Mouse (Mus musculus) stomach, embryonic 14.5 days (tissue): Measurements from ENCODE around the gene Wdr20. TPM values are rescaled to one million over a fixed set of nuclear protein-coding genes. Genes with fewer than 3 reads are reported as not detected.
"Not testable (repeated sequence)": the region's sequence is repeated elsewhere in the genome, so short reads cannot be mapped to it uniquely, and the experiment has no call there.

Source experiments
- ATAC-seq: fragments of 200-750 bp; cut with Nextera tagmentation; 2 replicates; pipeline ENCODE4 v1.8.0; 2017; ENCODE audit warnings: low read depth, moderate TSS enrichment; ENCODE audit not compliant: insufficient number of reproducible peaks, insufficient read depth, low FRiP score
- H3K27ac ChIP-seq: fragments of 300-500 bp; sonication (generic); 2 replicates; pipeline ENCODE4 v1.5.1; 2014; ENCODE audit warnings: mild to moderate bottlenecking, low read length, moderate library complexity, mixed read lengths
- H3K27me3 ChIP-seq: fragments of 300-500 bp; sonication (generic); 2 replicates; pipeline ENCODE4 v1.6.1; 2014; ENCODE audit warnings: low read length, control low read depth, mixed read lengths; ENCODE audit not compliant: control insufficient read depth, insufficient read depth
- H3K36me3 ChIP-seq: fragments of 300-500 bp; sonication (generic); 2 replicates; pipeline ENCODE4 v1.6.1; 2014; ENCODE audit warnings: mild to moderate bottlenecking, control low read depth, low read length, moderate library complexity, mixed read lengths; ENCODE audit not compliant: control insufficient read depth, insufficient read depth
- H3K4me1 ChIP-seq: fragments of 300-500 bp; sonication (generic); 2 replicates; pipeline ENCODE4 v1.6.1; 2014; ENCODE audit warnings: low read length, control low read depth, mixed read lengths; ENCODE audit not compliant: control insufficient read depth, insufficient read depth
- H3K4me2 ChIP-seq: fragments of 300-500 bp; sonication (generic); replicated peaks from 2 replicates; pipeline ENCODE4 v1.6.1; 2014; ENCODE audit warnings: low read depth, low read length, control low read depth
- H3K4me3 ChIP-seq: fragments of 300-500 bp; sonication (generic); 2 replicates; pipeline ENCODE4 v1.5.1; 2014; ENCODE audit warnings: low read depth, low read length, control low read depth
- H3K9ac ChIP-seq: fragments of 300-500 bp; sonication (generic); replicated peaks from 2 replicates; pipeline ENCODE4 v1.6.1; 2014; ENCODE audit warnings: low read depth, mild to moderate bottlenecking, control low read depth, low read length, moderate library complexity, mixed read lengths
- H3K9me3 ChIP-seq: fragments of 300-500 bp; sonication (generic); 2 replicates; pipeline ENCODE4 v1.6.1; 2016; ENCODE audit warnings: low read depth, low read length, control low read depth; ENCODE audit not compliant: control insufficient read depth
- whole genome bisulfite sequencing: fragments of 180-500 bp; shearing (Covaris S2); extraction: QIAGEN DNeasy Blood & Tissue Kit; methylation state at CpG from one replicate; pipeline ENCODE4 v1.1.7; 2014; 5-methylcytosine and 5-hydroxymethylcytosine counted together
- polyA plus RNA-seq: library from polyadenylated mRNA; unstranded; fragments of >200 nt; fragmentation: Nextera tagmentation; extraction: Ambion mirVana; gene quantifications from 2 replicates; pipeline ENCODE4 v1.2.1, GENCODE M21; 2014

The Wdr20 gene
- polyA plus RNA-seq, 1 experiment from 2014 or later, result 25.1 TPM

DNA sequence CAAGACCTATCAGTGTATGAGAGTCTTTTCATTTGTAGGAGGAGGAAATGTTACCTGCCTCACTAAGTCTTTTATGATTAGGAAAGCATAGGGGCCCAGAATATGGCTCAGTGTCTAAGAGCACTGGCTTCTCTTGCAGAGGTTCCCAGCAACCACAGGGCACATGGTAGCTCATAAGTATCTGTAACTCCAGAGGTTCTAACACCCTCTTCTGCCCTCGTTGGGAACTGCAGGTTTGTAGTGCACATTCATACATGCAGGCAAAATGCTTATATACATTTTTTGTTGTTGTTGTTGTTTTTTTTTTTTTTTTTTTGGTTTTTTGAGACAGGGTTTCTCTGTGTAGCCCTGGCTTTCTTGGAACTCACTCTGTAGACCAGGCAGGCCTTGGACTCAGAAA lies 11.3 kb upstream of the Wdr20 start:
- Histone ChIP-seq H3K9ac (no peak overlapping the region), H3K36me3 (no peaks in the 10 kb centered on the region), H3K4me3 (no peak overlapping the region), H3K27ac (no peak overlapping the region), H3K4me1 (no peaks in the 10 kb centered on the region), H3K27me3 (no peaks in the 10 kb centered on the region), H3K9me3 (no peaks in the 10 kb centered on the region), H3K4me2 (no peak overlapping the region)
- no peak for ATAC-seq
- whole genome bisulfite sequencing, result 38% methylated on average over 1 of the region's 1 CpGs

DNA sequence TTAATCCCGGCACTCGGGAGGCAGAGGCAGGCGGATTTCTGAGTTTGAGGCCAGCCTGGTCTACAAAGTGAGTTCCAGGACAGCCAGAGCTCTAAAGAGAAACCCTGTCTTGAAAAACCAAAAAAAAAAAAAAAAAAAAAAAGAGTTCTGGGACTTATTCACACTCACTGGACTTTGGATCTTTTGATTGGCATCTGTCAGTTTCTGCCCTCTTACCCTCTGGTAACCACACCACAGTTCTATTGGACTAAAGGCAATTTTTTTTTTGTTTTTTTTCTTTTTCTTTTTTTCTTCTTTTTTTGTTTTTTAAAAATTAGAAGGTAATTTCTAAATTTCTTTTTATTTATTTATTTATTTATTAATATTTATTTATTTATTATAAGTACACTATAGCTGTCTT lies 4.5 kb upstream of the Wdr20 start:
- not testable (repeated sequence) for H3K27me3 ChIP-seq, H3K27ac ChIP-seq, H3K4me1 ChIP-seq, ATAC-seq, H3K36me3 ChIP-seq, H3K9ac ChIP-seq, H3K9me3 ChIP-seq, H3K4me2 ChIP-seq, H3K4me3 ChIP-seq
- 97% methylated on average over 3 of the region's 3 CpGs for WGBS

DNA sequence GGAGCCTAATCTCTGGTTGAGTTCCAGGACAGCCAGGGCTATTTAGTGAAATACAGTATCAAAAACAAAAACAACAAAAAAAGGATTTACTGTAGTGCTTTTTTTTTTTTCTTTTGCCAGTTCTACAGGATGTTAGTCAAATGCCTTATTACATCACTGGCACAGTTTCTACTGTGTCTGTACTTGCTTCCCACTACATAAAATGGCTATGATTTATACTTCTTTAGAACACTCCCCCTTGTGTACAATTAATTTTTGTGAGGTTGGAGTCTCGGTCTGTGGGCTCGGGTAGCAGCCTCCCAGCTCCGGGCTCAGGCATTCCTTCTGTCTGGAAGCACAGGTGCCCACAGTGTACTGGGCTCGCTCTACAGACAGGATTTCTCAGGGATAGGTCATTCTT lies 1.1 kb upstream of the Wdr20 start:
- H3K4me3 ChIP-seq, result peak overlapping the region; percentile 100; the same call in 1 of the 2 replicates
- 9% methylated on average over 4 of the region's 4 CpGs for WGBS
- no peak overlapping the region for H3K9ac ChIP-seq
- H3K36me3 ChIP-seq, result no peaks in the 10 kb centered on the region
- H3K4me1 ChIP-seq, result peaks cover 13% of the 10 kb centered on the region
- peak overlapping the region; percentile 72 for H3K4me2 ChIP-seq
- H3K9me3 ChIP-seq, result no peaks in the 10 kb centered on the region
- no peak for ATAC-seq
- no peak overlapping the region for H3K27ac ChIP-seq
- H3K27me3 ChIP-seq, result no peaks in the 10 kb centered on the region

DNA sequence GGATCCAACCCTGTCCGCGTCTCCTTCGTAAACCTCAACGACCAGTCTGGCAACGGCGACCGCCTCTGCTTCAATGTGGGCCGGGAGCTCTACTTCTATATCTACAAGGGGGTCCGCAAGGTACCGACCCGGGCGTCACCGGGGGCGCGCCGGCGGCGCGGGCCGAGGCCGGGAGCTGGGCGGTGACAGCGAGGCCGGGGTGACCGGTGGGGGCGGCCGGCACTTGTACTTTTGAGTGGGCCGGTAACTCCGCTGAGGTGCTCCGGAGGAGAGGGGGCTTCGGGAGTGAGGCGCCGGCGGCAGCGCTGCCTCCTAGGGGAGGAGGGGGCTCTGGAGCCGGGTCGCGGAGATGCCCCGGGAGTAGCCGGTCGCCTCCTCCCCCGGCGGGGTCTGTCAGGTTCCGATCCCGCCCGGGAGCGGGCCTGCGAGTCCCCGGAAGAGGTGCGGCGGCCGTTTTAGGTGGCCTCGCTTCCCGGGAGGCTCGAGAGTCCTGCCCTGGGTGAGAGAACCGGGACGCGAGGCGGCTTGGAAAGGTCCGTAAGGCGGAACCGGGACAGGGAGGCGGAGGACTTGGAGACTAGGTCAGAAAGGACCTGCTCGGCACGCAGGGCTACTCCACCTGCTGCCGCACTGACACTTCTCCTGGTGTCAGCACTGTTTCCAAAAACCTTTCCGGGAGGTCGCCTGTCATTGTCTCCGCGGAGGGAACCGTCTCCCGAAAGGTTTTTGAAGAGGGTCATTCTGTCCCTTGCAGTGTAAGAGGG lies 596 bp downstream of the Wdr20 start:
- no peak for ATAC-seq

DNA sequence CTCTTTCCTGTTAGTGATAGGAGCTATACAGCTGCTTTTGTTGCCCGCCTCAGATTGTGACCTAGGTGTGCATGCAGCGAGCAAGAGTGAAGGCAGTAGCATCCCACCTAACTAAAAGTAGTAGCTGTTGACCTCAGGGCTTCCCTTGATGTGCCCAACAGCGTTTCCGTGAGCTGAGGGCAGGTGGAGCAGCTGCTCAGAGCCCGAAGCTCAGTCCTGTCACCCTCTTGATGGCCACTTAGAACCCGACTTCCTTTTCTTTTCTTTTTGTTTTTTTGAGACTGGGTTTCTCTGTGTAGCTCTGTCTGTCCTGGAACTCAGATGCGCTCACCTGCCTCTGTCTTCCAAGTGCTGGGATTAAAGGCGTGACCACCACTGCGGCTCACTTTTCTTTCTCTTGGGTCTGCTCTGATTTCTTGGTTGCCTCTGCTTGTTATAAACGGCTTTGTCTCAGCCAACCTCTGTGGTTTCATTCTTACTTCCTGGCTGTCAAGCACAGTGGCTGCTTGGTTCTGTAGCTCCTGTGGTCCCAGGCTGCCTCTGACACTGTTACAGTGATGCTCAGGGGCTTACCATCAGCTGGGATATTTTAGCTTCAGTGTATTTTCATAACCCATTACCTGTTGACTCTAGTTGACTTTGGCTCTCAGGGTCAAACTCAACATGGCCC lies 13.2 kb downstream of the Wdr20 start:
- H3K27me3 ChIP-seq, result no peaks in the 10 kb centered on the region
- H3K4me1 ChIP-seq, result no peaks in the 10 kb centered on the region
- H3K9me3 ChIP-seq, result no peaks in the 10 kb centered on the region
- no peak overlapping the region for H3K9ac ChIP-seq
- H3K27ac ChIP-seq, result no peak overlapping the region
- 82% methylated on average over 10 of the region's 10 CpGs for WGBS
- no peak overlapping the region for H3K4me2 ChIP-seq
- no peaks in the 10 kb centered on the region; the same call in 1 of the 2 replicates for H3K36me3 ChIP-seq
- no peak overlapping the region for H3K4me3 ChIP-seq
- ATAC-seq, result no peak

More for the DNA sequence above, 596 bp downstream of the Wdr20 start:
- H3K4me1 ChIP-seq, result peaks cover 13% of the 10 kb centered on the region
- peak overlapping the region; percentile 92 for H3K9ac ChIP-seq
- H3K4me3 ChIP-seq, result peak overlapping the region; percentile 100
- peak overlapping the region; percentile 83 for H3K4me2 ChIP-seq
- under 1% methylated on average over 72 of the region's 72 CpGs for WGBS
- H3K9me3 ChIP-seq, result no peaks in the 10 kb centered on the region
- peak overlapping the region; percentile 78; the same call in 1 of the 2 replicates for H3K27ac ChIP-seq
- no peaks in the 10 kb centered on the region for H3K27me3 ChIP-seq
- no peaks in the 10 kb centered on the region for H3K36me3 ChIP-seq

DNA sequence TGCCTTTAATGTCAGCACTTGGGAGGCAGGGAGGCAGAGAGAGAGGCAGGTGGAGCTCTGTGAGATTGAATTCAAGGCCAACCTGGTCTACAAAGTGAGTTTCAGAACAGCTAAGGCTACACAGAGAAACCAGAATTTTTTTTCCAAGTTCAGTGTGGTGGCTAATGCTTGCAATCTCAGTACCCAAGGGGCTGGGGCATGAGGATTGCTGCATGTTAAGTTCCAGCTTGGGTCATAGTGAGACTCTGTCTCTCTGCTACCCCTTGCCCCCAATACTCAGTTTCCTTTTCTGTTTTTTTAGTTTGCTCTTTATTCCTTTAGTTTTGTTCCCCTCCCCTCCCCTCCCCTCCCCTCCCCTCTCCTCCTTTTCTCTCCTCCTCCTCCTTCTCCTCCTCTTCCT lies 15.0 kb downstream of the Wdr20 start:
- no peak for ATAC-seq
- Histone ChIP-seq H3K4me2 (no peak overlapping the region), H3K27ac (no peak overlapping the region), H3K4me1 (no peaks in the 10 kb centered on the region), H3K9me3 (no peaks in the 10 kb centered on the region), H3K9ac (no peak overlapping the region), H3K4me3 (no peak overlapping the region), H3K36me3 (no peaks in the 10 kb centered on the region; the same call in 1 of the 2 replicates), H3K27me3 (no peaks in the 10 kb centered on the region)

DNA sequence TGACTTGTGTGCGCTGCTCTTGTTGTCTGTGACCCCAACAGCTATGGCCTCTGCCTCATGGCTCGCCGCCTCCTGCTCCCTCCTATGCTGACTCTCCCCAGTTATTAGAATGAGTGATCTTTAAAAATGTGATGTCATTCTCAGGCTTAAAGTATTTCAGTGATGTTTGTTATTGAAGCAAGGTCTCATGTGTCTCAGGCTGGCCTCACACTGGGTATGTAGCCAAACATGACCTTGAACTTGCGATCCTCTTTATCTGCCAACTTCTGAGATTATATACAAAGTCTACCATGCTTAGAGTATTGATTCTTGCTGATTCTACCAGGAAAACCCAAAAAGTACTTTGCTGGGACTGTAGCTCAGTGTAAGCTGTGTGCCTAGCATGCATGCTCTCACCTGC lies 16.2 kb downstream of the Wdr20 start:
- no peak for ATAC-seq
- H3K4me2 ChIP-seq, result no peak overlapping the region
- H3K27ac ChIP-seq, result no peak overlapping the region
- no peaks in the 10 kb centered on the region; the same call in 1 of the 2 replicates for H3K36me3 ChIP-seq
- H3K4me1 ChIP-seq, result no peaks in the 10 kb centered on the region
- H3K9ac ChIP-seq, result no peak overlapping the region
- H3K27me3 ChIP-seq, result no peaks in the 10 kb centered on the region
- H3K9me3 ChIP-seq, result no peaks in the 10 kb centered on the region
- WGBS, result 96% methylated on average over 4 of the region's 4 CpGs
- H3K4me3 ChIP-seq, result no peak overlapping the region

DNA sequence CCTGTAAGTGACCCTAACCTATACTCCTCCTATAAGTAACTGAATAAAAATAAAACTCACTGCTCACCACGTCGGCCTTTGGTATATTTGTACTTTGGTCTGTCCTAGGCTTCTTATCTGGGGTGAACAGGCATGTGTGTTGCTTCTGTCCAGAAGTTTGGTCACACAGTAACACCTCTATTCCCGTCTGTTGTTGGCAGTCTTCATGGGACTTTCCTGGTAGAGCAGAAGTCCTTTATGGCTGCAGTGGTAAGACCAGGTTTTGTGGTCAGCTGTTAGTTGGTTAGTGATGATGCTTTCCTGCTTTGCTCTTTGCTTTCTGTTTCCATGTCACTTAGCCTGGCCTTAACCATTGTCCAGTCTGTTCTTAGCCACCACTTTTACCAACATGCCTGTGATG lies 19.4 kb downstream of the Wdr20 start:
- no peaks in the 10 kb centered on the region for H3K9me3 ChIP-seq

More for the DNA sequence above, 19.4 kb downstream of the Wdr20 start:
- Histone ChIP-seq H3K27ac (no peak overlapping the region), H3K36me3 (no peaks in the 10 kb centered on the region; the same call in 1 of the 2 replicates), H3K4me3 (no peak overlapping the region), H3K4me1 (no peaks in the 10 kb centered on the region), H3K9ac (no peak overlapping the region), H3K4me2 (no peak overlapping the region), H3K27me3 (no peaks in the 10 kb centered on the region)
- ATAC-seq, result no peak
- 89% methylated on average over 3 of the region's 3 CpGs for WGBS
